Mouse (Mus musculus): ENCODE measurements around the gene 1110008L16Rik.
"Not testable (repeated sequence)": the region's sequence is repeated elsewhere in the genome, so short reads cannot be mapped to it uniquely, and the experiment has no call there.

The 1110008L16Rik gene

DNA sequence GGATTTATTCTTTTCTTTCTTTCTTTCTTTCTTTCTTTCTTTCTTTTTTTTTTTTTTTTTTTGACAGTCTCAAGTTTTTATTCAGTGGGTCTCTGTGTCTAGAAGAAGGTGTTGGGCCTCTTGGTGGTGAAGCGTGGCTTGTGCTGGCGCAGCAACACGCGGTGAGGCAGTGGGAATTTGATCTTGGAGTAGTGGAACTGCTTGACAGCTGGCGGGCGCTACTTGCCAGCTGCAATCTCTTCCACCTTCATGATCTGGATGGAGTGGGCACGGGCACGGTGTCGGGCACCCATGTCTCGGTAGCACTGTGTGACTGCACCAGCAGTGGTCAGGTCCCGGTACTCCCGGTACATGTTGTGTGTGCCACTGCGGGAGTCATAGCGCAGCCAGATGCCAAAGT lies 96.2 kb downstream of the 1110008L16Rik start:
- DNase-seq, result not testable (repeated sequence)

DNA sequence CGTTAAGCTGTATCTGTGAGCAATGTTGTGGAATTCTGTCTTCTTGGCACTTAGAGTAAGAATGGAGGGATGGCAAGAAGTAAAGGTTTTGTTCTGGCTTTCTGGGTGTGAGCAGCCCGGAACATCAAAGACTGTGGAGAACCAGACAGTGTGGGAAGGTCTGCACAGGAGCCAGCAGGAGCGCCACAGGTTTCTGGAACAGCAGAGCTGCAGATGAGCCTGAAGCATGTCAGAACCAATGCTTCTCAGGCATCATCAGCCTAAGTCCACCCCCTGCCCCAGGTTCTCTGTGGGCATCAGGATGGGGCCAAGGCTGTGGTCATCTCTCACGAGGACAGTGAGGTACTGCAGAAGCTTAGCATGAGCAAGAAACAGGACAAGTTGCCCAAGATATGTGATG lies 97.2 kb downstream of the 1110008L16Rik start:
- DNase-seq, result no peak

DNA sequence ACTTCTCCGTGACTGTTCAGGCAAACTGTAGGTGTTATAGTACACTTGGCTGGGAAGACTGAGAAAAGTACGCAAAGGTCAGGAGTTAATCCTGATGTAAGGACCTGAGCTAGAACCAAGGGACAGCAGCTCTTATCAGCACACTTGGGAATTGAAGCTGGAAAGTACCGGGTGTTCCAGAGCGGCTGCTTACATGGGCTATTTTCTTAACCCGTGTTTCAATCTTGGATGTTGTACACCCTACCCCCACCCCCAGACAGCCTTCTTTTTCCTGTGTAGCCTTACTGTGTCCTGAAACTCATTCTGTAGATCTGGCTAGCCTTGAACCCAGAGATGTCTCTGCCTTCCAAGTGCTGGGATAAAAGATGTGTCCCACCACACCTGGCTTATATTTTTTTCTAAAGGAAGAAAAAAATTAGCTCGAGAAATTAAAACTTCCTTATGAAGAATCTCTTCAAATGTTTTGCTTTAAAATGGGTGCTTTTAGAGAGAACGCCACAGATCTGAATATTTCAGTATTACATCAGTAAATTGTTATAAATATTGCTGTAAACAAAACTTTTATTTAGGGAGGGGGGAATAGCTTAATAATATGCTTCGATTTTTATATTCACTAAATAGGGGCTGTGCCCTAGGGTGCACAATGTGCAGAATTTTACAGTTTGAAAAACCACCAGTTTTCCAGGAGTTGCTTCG lies 98.3 kb downstream of the 1110008L16Rik start:
- DNase-seq, result no peak

DNA sequence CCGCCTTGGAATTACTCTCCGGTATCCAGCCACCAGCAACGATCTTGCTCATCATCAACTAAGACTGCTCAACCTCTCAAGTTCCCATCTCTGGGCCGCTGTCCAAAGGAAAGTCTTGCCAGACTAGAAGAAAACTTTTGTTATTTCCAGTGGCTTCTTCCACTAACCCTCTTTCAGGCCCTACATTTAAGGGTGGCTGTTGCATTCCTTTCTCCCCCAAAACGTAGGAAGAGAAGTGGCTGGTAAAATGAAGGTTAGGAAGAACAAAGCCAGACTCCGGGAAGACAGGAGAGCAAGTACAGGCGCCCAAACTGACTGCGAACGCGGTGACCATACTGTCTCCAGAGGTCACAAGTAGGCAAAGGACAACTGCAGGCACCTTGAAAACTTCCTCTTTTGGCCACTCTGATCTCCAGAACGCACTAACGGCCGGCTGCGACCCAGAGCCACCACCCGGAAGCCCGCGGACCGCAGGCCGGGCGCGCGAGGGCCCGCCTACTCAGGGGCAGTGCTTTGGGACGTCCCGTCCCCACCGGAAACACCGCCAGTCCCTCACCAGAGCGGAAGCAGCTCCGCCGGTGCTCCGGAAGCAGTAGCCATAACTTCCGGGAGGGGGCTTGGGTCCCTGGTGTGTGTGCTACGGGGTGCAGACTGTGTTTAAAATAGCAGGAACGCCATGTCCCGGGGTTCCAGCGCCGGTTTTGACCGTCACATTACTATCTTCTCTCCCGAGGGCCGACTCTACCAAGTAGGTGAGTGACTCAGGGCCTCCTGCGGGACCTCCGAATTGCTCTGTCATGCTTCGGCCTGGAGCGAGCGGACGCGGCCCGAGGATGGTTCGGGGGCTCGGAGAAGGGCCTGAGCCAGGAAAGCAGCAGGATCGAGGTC lies 99.1 kb downstream of the 1110008L16Rik start:
- peak; percentile 88 for DNase-seq

DNA sequence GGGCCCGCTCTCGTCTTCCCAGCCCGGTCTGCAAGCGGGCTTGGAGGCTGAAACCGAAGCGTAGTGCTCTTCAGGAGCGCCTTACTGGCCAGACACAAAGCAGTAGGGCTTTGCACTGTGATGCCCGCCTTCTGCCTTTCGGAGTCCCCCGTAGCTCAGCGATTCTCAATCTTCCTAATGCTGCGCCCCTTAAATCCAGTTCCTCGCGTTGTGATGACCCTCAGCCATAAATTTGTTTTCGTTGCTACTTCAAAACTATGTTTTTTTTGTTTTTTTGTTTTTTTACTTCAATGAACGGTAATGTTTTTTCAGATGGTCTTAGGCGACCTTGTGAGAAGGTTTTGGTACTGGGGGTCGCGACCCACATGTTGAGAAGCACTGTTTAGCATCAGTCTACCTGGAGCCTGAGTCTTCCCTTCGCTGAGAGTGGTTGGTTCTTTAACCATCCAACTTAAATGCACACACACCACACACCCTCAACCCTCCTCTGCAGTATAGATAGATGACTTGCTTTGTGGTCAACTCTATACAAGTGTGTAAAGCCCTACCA lies 99.8 kb downstream of the 1110008L16Rik start:
- DNase-seq, result no peak

DNA sequence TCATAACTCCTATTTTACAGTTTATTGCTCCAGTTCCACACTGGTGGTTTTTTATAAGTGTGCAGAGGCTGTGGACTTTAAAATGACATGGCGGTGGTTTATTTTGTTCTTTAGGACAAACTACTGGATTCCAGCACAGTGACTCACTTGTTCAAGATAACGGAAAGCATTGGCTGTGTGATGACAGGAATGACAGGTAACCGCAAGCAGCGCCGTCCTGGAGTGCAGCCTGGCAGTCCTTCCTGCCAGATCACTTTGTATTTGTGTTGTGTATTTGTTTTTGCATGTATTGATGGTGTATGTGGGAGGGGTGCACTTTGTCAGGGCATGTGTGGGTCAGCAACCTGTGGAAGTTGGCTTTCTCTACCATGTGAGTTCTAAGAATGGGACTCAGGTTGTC lies 108.5 kb downstream of the 1110008L16Rik start:
- no peak for DNase-seq

DNA sequence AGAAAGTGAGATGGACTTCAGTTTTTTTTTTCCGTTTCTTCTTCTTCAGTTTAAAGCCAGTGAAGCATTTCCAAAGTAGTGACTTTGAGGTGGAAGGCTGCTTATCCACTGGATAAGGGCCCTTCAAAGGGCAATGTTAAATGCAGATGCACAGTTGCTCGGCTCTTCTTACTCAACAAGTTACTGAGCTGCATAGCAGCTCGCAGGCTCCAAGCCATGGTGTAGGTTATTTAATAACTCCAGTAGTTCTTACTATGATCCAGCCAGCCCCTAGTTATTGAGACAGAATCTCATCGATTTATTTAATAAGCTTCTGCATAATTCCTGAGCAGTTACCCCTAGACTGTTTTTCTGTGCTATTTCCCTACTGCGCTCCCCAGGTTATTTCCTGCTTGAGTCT lies 115.9 kb downstream of the 1110008L16Rik start:
- DNase-seq, result no peak

DNA sequence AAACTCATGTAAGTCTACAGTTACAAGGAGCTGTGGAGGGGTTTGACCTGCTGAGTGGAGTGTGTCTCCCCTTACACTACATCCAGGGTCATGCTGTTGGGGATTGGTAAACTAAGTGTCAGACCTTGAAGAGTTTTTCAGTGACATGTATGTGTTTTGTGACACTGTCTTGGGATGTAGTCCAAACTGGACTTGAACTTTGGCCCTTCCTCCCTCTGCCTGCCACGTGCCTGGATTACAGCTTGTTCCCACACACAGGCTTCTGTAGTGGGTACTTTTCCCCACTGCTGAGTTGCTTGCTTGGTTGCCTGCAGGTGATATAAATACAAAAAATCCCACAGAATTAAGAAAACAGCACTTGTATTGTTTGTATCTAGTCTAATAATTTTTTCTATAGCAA lies 116.4 kb downstream of the 1110008L16Rik start:
- no peak for DNase-seq

DNA sequence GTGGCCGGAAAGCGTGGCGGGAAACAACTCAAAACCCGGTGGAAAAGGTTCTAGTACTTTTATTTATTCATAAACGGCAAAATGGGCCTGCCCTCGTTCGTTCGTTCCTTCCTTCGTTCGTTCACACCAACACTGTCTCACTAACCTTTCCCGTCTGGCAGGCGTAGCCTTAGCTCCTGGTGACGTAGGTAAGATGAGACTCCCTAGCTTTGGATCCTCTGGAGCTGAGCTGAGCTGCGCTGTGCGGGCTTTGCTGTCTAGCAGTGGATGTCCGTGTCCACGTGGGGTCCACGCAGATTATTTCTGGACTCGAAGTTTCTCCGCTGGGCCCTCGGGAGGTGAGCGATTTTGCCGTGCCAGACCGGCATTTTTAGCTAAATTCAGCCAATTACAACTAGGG lies 120.8 kb downstream of the 1110008L16Rik start:
- DNase-seq, result no peak

DNA sequence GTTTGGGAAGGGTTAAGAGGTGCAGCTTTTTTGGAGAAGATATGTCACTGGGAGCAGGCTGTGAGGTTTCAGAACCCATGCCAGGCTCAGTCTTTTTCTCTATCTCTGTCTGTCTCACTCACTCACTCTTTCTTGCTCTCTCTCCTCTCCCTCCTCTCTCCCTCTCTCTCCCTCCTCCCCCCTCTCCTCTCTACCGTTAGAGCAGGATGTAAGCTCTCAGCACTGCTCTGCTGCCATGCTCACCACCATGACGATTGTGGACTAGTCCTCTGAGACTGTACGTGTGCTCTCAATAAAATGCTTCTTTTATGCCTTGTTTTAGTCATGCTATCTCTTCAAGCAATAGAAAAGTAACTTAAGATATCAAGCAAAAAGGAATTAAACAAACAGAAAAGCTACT lies 122.7 kb downstream of the 1110008L16Rik start:
- DNase-seq, result no peak

DNA sequence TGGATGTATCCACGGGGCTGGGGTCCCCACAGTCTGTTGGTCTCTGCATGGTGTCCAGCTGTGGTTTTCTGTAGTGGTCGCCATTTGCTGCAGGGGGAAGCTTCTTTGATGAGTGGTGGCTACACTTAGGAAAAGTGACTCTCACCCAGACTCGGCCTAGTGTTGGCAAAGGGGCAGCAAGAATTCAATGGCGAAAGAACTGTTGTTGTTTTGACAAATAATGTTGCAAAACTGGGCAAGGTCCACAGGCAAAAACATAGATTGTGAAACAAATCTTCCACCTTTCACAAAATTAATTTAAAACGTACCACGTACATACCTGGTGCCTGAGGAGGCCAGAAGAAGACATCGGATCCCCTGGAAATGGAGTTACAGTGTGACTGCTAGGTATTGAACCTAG lies 126.9 kb downstream of the 1110008L16Rik start:
- no peak for DNase-seq

DNA sequence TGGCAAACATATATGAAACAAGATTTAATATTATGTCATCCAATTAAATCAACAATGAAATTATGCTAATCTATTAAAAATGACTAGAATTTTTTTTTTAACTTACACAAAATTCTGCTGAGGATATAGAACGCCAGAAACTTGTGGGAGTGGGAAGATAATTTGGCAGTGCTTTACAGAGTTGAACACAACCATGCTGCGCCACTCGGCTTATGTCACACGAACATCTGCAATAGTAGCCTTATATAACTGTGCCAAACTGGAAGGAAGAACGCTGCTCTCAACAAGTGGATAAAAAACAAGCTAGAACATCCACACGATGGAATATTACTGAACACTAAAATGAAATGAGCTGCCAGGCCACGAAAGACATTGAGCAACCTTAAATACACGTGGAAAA lies 129.8 kb downstream of the 1110008L16Rik start:
- DNase-seq, result no peak

DNA sequence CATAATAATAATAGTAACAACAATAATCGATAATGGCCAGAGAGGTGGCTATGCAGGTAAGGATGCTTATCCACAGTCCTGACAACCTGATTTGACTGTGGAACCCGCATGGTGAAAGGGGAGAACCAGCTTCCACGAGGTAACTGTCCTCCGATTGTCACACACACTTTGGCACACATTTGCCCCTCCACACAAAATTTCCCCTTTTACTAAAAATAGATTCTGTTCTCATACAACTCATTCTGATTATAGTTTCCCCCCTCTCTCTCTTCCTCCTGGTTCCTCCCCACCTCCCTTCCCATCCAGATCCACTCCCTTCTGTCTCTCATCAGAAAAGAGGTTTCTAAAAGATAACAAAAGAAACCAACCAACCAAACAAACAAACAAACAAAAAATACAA lies 130.6 kb downstream of the 1110008L16Rik start:
- no peak for DNase-seq
